Mouse (Mus musculus) urinary bladder, postnatal 4 days (tissue): ENCODE data around the gene Plxnb1.

Experiments used
- DNase-seq, 2 experiments: peaks; one replicate each; pipeline ENCODE4 v3.0.0; 2021 to 2022; ENCODE audit warnings: low spot score in 2 of 2

Plxnb1 gene

DNA sequence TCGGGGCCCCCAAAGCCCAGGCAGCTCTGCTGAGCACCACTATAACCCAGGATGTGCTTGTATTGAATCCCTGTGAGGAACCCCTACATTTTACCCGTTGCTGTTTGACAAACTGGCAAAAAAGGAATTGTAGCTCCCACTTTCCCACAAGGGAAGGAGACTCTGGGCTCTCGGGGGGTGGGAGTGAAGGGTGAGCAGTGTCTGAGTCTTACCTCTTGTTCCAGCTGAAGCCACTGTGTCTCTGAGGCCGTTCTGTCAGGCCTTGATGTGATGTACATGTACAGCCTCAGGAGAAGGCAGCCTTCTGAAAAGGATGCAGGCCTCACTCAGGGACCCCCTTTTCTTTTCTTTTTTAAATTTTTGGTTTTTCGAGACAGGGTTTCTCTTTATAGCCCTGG is 34.3 kb upstream of the Plxnb1 start:
- DNase-seq = peak in 1 of 2 experiments; percentile 29

DNA sequence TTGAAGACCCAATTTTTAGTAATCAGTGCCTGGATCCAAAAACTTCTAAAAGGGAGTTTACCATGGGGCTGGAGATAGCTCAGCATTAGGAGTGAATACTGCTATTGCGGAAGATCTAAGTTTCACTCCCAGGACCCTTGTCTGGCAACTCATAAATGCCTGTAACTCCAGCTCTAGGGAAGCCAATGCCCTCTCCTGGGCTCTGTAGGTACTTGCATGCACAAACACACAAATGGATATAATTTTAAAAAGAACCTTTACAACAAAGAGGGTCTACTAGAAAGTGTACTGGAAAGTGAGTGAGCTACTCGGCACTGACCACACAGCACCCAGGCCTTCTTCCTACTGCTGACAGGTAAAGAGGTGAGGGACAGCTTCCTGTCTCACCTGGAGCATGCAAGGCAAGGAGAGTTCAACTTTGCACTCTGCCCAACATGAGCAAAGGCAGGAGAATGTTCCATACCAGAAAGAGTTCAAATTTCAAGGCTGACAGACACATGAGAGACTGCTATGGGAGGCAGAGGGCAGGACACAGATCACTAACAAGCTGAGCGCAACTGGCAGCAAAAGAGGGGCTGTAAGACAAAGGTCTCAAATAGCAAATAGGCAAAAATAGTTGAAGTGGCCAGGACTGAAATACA is 27.0 kb upstream of the Plxnb1 start:
- DNase-seq = no peak

DNA sequence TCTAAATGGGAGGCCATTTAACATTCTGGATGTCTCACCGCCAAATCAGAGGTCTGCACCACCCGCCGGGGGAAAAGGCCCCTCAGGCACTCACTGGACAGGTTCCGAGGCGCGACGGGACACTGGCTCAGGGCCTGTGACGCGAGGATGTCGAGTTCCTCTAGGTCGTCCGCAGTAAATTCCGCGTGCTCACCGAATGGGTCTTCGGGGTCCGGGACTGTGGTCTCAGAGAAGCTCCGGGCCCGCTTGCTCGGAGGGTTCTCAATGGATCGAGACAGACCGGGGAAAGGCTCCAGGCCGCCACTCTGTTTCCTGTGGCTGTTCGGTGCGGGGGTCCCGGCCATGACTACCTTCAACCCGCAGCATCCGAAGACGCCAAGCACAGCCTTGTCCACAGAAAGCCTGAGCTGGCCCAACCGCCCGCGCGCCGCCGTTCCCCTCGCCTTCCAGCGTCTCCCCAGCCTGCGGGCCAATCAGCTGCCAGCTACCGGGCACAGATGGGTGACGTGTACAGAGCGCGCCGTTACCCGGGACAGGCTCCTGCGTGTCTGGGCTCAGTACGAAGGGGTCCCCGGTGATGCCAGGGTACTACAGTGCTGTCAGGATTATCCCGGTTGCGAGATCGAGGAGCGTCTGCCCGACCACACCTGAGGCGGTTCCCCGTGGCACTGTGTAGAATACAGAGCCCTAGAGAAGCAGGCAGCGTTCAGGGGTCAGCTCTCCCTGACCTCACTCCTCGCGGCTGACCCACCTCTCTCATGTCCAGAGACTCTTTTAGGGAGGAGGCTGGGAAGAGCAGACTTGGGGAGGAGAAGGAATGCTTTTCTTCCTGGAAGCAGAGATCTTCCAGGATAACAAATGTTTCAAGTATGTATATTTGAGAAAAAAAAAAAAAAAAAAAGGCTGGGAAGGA is 21.3 kb upstream of the Plxnb1 start, which contains the start of gene Atrip:
Gene Atrip (minus strand): TSS at position 464 of the 913 bp plus-strand sequence.
- peak; percentile 86 to 92 for DNase-seq

DNA sequence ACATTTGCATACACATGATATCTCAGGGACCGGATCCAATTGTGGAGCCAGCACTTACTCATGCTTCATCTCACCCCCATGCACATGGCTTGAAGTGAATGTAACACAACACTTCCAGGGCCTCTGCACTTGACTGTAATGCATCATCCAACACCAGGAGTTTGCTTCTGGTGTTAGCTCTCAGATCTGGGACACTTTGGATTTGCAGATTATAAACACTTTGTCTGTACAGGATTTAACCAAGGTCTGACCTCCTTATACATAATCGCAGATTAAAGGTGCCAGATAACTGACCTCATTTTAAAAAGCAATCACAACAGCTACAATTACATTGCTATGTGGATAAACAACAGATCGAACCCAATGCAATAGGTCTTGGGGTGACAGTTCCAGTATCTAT is 14.7 kb upstream of the Plxnb1 start:
- DNase-seq = no peak

DNA sequence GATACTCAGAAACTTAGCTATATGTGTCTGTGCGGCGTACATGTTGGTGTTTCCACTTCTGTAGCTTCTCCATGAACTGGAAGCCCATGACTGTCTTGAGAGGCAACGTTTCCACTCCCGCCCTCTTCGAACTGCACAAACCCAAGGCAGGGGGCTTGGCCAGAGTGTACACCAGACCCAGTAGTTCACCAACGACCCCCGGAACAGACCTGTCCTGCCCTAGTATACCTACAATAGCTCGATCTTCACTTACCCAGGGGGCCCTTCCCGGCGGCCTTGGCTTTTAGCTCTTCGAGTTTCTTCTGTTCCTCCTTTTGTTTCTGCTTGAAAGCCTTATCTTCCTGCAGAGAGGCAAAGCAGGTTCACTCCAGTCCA is 13.5 kb upstream of the Plxnb1 start:
- no peak for DNase-seq

DNA sequence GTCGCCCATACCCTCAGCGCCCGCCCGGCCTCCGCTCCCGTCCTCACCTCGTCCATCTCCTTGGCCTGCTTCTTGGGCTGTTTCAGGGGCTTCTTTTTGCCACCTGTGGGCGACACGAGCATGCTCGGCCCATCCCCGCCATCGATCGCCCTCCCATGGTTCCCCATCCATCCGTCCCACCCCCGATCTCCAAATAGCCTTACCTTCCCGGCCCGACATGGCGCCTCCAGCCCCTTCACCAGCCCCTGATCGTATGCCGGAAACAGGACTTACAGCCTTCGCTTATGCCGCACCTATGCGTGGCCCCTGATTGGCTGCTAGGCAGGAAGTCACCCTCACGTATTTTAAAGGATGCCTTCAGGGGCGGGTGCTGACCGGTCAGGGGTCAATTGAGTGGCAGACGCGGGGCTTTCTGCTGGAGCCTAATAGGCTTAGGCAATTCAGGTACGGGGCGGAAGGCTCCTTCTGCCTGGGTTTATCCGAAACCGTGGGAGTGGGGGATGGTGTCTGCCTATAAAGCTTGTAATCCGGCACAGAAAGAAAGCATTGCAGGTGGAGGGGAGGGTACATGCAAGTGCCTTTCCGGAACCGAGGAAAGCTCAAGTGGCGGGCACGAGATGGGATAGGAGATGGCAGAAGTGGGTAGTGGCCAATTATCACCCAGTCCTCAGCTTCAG is 12.9 kb upstream of the Plxnb1 start, which contains the start of the genes Ccdc51 and Tma7:
Gene Ccdc51 (plus strand): TSS at position 370 of the 677 bp plus-strand sequence.
Gene Tma7 (minus strand): TSS at position 464 of the 677 bp plus-strand sequence.
- DNase-seq = peak; percentile 76 to 83

DNA sequence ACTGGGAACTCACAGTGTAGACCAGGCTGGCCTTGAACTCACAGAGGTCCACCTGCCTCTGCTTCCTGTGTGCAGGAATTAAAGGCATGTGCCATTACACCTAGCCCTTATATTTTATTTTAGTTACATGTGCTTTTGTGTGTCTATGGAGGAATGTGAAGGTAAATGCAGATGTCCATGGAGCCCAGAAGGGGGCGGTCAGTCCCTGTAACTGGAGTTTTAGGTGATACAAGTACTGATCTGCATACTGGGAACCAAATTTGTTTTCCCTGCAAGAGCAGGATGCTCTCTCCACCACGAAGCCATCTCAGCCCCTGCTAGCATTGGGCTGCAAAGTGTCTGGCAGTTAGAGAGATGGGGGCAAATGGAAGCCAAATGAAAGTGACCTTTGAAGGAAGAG is 10.3 kb upstream of the Plxnb1 start:
- no peak for DNase-seq

DNA sequence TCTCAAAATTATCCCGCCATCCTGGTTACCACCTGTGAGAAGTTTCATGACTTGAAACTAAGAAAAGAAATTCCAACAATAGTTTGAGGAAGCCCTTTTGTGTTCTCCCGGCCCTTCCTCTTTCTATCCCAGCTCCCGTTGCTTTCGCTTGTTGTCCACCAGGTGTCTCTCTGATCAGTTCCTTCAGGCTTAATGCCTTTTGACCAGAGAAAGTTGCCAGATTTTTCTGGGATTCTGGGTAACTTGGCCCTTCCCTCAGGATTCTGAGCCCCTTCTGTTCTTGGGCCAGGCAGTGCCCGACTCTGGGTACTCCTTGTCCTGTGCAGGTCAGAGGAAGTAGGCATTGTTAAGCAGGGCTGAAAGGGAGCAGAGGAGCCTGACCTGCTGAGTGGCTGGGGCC is 7.2 kb upstream of the Plxnb1 start:
- DNase-seq = no peak

DNA sequence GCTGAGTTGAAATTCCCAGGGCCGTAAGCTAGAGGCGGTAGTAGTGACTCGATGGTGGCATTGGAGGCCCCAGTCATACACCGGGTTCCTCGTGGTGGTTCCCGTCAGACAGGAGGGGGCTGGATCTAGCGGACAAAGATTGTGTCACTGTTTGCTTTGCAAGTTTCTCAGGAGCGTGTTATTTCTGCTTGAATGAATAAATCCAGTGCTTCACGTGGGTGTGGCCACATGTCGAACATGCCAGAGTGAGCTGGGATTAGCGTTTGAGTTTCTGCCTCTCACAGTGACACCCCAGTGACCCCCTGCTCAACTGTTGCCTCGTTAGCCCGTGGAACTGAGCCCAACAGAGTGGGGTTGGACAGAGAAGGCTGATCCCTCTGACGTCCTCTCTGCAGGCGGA is 4.7 kb upstream of the Plxnb1 start:
- DNase-seq = no peak

DNA sequence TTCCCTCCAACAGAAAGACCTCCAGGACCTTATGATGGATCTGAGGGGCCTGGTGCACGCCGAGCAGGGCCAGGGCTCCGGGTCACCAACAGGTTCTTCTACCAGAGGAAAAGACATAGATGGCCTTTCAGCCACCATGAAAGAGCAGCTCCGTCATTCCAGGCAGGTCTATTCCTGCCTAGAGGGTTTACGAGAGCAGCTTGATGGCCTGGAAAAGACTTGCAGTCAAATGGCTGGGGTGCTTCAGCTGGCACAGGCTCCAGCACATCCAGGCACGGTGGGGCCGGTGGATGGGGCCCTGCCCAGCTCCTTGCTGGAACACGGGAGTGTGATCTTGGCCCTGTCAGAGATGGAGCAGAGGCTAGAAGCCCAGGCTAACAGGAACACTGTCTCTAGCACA is 3.4 kb upstream of the Plxnb1 start:
- no peak for DNase-seq

DNA sequence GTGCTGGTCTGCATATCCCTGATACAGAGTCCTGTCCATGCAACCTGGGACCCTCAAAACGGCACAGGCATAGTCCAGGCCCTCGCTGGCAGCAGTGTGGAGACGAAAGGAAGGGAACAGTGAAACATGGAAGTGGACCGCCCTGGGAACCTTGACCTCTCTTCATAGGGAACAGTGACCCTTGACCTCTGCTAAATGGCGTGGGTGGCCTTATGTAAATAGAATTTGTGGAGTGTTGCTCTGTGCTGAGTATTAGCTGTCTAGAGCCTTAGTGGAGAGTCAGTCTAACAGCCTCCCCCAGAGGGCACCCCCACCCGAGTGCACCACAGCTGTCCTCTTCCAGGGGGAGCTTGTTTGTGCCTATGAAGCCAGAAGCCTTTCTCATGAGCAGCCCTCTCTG is 2.4 kb upstream of the Plxnb1 start:
- DNase-seq = no peak

DNA sequence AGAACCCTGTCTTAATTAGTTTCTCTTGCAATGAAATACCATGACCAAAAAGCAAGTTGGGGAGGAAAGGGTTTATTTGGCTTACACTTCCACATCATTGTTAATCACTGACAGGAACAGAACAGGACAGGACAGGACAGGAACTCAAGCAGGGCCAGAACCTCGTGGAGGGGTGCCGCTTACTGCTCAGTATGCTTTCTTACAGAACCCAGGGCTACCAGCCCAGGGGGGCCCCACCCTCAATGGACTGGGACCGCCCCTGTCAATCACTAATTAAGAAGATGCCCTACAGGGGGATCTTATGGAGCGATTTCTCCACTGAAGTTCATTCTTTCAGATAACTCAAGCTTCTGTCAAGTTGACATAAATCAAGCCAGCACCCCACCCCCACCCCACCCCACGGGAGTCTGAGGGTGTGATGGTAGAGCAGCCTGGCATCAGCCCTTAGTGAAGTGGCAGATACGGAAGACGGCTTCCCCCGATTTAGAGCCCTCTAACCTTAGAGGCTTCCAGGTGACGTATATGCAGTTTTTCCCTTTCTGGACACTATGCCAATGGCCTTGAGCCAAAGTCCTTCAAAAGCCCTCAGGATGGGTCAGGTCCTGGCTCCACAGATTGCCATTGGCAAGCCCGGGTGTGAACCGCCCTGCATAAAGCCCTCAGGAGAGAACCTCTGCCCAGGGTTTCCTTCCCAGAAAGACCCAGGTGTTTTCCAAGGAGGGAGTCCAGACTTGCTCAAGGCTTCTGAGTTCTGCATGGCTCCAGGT is 1.2 kb upstream of the Plxnb1 start:
- DNase-seq = no peak

DNA sequence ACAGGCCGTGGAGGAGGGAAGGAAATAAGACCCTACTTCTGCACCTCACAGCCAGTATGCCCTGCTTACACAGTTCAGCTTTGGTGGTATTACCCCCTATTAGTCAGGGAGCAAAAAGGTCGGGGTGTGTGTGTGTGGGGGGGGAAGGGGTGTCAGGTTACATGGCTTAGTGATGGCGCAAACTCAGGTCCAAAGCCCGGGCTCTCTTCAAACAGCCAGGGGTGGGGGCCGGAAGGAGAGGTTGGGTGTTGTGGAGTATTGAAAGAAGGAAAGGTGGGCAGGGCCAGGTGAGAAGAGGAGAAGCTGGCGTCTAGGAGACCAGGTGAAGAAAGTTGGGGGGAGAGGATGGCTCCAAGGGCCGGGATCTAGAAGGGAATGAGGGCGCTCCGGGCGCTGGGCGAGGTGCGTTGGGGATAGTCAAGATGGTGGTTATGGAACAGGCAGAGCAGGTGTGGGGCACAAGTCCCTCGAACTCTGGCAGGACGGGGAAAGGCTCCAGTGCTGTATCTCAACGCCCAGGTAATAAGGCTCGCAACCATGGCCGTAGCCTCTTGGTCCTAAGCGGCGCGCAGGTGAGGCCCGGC is 544 bp upstream of the Plxnb1 start:
- DNase-seq = no peak

DNA sequence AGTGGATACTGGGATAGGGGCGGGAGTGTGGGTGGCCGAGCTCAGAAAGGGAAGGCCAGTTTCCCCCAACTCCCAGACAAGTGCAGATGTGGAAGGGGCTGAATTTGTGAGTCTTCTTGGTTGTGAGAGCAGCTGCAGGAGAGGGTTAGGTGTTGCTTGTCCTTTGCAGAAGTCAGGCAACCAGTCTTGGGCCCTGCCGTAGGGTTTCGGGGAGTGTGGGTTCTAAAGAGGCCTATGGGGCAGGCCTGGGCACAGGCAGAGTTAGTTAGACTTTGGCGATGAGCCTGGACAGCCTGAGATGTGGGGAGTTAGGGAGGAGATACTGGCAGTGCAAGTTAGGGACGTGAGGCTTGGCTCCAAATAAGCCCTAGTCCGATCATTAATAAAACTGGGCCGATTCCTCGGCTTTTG is 1.1 kb downstream of the Plxnb1 start:
- no peak for DNase-seq

DNA sequence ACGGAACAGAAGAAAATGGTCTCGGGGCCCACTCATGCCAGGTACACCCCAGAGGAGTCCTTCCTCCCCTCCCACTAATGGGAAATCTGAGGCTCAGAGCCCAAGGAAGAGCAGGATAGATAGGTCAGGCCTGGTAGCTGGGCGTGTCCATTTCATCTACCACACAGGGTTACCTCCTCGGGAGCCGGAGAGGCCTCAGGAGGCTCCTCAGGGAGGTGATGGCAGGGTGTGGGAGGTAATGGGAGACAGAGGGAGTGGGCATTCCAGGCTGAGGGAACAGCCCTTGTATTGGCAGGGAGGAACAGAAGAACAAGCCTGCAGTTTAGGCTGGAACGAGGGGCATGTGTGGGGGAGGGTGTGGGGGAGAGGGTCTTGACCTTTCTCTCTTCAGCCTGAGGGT is 1.7 kb downstream of the Plxnb1 start:
- no peak for DNase-seq

DNA sequence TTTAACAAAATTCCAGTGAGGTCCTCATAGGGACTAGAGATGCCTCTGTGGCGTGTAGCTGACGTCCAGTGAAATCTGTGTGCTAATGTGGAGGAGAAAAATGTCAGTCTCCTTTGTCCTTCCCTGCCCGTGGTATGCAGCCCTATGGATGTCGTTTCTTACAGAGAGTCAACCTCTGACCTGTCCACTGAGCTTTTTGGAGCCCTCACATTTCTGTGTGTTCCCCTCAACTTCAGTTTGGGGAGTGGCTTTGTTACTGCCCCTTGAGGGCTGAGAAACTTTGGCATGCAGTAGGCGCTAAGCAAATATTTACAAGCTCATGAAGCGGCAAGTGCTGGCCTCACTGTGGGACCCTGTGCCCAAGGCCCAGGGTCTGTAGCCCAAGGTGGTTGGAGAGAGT is 2.1 kb downstream of the Plxnb1 start:
- DNase-seq = no peak

DNA sequence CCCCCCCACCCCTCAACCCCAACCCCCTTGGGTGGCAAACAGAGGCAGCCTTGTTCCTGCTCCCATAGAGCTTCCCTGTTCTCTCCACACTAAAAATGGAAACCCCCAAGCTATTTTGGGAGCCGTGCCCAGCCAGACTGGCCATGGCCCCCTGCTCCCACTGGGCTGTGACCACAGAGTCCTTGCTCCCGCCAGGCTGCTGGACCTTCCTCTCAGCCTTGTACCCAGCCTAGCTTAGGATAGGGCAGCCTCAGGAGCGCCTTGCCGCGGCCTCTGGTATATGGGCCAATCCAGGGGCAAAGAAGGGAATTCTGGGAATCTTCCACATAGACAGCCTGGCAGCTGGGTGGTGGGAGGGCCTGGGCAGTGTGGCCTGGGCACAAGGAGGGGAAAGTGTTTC is 2.6 kb downstream of the Plxnb1 start:
- no peak for DNase-seq

DNA sequence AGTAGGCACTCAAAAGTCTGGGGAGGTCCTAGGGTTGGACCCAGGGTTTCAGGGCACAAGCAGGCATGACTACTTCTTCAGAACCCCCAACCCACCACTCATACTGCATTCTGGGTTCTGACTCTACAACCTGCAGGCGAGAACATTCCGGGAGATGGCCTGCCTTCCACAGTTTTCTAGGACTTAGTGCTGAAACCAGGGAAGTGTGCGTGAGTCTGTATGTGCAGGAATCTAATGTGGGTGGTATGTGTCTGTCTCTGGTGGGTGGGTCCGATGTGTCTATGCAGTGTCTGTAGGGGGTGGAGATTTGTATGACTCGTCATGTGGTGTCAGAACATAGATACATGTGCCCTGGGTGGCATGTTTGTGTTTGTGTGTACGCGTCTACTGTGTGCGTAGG is 3.2 kb downstream of the Plxnb1 start:
- DNase-seq = no peak

DNA sequence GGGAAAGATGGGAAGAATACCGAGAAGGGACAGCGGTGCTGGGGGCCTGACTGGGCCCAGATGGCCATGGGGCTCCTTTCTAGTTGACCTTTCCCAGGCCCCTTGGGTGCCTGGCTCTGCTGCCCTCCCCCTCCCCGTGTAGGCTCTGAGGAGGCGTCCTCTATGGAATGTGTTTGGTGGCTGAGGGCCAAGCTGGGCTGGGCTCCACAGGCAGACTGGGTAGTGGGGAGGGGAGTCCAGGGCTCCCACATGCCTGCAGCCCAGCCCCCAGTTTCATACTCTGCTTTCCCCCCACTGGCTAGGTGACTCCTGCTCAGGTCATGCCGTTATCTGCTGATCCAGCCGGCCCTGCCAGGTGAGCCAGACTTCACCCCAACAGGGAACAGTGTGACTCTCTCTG is 3.8 kb downstream of the Plxnb1 start:
- peak in 1 of 2 experiments; percentile 59 for DNase-seq

DNA sequence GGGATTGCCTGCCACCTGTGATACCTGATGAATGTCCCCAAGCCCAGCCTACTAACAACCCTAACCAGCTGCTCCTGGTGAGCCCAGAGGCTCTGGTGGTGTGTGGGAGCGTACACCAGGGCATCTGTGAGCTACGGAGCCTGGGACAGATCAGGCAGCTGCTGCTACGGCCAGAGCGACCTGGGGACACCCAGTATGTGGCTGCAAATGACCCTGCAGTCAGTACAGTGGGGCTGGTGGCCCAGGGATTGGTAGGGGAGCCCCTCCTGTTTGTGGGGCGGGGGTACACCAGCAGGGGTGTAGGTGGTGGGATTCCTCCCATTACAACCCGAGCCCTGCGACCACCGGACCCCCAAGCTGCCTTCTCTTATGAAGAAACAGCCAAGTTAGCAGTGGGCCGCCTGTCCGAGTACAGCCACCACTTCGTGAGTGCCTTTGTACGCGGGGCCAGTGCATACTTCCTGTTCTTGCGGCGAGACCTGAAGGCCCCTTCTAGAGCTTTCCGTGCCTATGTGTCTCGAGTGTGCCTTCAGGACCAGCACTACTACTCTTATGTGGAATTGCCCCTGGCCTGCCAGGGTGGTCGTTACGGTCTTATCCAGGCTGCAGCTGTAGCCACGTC is 5.2 kb downstream of the Plxnb1 start:
- no peak for DNase-seq

DNA sequence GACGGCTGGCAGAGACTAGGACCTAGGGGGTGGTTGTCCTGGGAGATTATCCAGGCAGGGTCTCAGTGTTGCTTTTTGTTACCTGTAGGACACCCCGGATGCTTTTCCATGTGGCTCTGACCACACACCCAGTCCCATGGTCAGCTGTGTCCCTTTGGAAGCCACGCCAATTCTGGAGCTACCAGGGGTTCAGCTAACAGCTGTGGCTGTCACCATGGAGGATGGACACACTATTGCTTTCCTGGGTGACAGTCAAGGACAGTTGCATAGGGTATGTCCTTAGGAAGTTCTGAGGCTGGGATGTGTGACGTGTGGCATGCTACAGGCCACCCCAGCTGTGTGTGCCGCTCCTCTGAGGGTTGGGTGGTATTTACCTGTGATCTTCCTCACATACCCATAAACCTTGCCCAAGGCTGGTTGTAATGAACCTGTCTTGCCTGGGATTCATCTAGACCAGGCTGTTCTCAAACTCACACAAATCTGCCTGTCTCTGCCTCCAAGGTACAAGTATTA is 6.8 kb downstream of the Plxnb1 start:
- no peak for DNase-seq
